Mouse (Mus musculus) spleen, postnatal 0 days (tissue): ENCODE data around the gene Padi4. TPM values are rescaled to one million over a fixed set of nuclear protein-coding genes. Genes with fewer than 3 reads are reported as not detected.

Experiments used
- polyA plus RNA-seq: library from polyadenylated mRNA; unstranded; fragments of >200 nt; fragmentation: Nextera tagmentation; extraction: Ambion mirVana; gene quantifications from 2 replicates; pipeline ENCODE4 v1.2.1, GENCODE M21; 2015

The Padi4 gene
- 22.3 and 31.9 TPM in 2 replicates for polyA plus RNA-seq

DNA sequence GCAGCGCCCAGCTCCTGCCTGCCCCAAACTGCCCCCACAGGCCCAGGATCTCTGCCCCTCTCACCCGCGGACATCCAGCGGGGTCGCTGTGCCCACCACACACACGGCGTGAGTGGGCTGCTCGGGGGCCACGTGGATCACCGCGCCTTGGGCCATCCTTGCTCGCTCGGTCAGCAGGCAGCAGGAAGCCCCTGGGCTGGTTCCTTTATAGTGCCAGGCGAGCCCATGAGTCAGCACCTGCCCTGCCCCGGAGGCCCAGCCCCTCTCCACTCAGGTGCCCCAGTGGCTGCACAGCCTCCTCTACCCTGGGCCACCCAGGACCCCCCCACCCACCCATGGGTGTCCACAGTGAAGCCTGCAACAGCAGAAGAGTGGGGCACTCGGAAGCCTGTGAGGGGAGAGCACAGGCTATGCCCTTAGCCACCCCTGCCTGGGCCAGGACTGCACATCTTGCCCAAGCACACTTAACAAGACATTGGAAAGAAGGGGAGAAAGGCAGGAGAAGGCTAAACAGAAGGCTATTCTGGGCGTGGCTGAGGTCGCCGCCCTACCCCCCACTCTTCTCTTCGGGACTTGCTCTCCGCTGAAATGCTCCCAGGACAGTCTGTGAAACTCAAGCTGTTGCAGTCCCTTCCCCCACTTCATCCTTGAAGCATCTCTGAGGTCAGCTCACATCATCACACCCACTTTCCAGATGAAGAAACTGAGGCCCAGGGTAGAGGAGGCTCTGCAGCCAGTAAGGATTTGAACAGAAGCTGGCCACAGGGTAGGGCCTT lies at the start of gene Padi4:
Gene Padi4 (minus strand): TSS at position 212 of the 776 bp plus-strand sequence.

GRCm38 (mm10) chr4:140810458-140811260 lies 36.6 kb upstream of the Padi4 start, which contains the start of gene Padi3:
TSS of gene Padi3 (minus strand) at chr4:140810648.

DNA sequence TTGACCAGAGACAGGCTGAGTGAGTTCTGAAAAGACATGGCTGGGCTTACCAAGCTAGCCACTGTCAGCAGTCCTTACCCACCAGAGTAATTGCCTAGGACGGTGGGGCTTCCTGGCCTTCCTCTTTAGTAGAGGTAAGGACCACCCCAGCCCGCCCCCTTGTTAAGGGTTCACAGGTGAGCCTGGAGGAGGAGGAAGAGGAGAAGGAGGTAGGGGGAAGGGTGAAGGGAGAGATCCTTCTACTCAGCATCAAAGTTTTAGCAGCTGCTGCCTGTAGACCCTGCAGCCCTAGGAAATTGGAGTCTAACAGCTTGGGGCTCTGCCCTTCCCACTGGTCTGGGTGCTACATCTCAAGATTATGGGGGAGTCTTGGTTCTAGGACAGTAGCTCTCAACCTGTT lies 31.5 kb downstream of the Padi4 start, which contains the start of gene Padi6:
Gene Padi6 (minus strand): TSS at position 101 of the 400 bp plus-strand sequence.

GRCm38 (mm10) chr4:140700269-140701018 lies 73.6 kb downstream of the Padi4 start, which contains the start of gene Rcc2:
TSS of gene Rcc2 (plus strand) at chr4:140700541.

Other genes with a start within 250 kb of the Padi4 start
- 4.3 and 5.5 TPM in 2 replicates for gene Arhgef10l, start 108.2 kb downstream of the Padi4 start, polyA plus RNA-seq
- 41.2 and 41.6 TPM in 2 replicates for gene Rcc2, start 73.7 kb downstream of the Padi4 start, polyA plus RNA-seq
- not detected in 2 replicates for gene Padi6, start 31.6 kb downstream of the Padi4 start, polyA plus RNA-seq
- gene Padi3, start 36.4 kb upstream of the Padi4 start, polyA plus RNA-seq, result 0.41 and 0.79 TPM in 2 replicates
- 0.05 and 0.13 TPM in 2 replicates for gene Padi1, start 71.5 kb upstream of the Padi4 start, polyA plus RNA-seq
- gene Padi2, start 132.1 kb upstream of the Padi4 start, polyA plus RNA-seq, result 2.7 and 5.5 TPM in 2 replicates
- 195 and 204 TPM in 2 replicates for gene Sdhb, start 187.0 kb upstream of the Padi4 start, polyA plus RNA-seq
- gene Atp13a2, start 212.6 kb upstream of the Padi4 start, polyA plus RNA-seq, result 21.9 and 32.8 TPM in 2 replicates
- 110 and 150 TPM in 2 replicates for gene Mfap2, start 236.2 kb upstream of the Padi4 start, polyA plus RNA-seq